ENCODE assay signal across 9 mouse cellular contexts in the genomic region with DNA sequence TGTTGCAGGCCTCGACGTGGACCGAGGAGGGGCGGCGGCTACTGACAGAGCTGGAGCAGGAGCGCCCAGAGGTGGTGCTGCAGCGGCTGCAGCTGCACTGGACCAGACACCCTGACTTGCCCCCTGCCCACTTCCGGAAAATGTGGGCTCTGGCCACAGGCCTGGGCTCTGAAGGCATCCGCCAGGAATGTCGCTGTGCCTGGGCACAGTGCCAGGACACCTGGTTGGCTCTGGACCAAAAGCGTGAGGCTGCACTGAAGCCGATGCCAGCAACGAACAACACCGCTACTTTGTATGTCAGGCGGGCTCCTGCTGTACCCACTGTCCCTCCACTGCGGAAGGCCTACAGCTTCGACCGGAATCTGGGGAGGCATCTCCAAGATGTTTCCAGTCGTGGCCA. TPM values are rescaled to one million over a fixed set of nuclear protein-coding genes. Genes with fewer than 3 reads are reported as not detected.
DNase-seq lines count a peak whose midpoint lies in the region; ATAC-seq and TF ChIP-seq lines count a peak whose summit lies in the region.
"Had no signal": no experiment of that assay in that cellular context is flagged by ENCODE, and none has a peak within 500 bp of the region (broad histone marks: within the 10 kb centered on the region; RNA-seq: fewer than 3 reads in every experiment).

No protein-coding gene starts in this region.

- no peaks in the 10 kb centered on the region for H3K27me3 ChIP-seq in stomach, postnatal 0 days (ENCODE audit: control insufficient read depth, insufficient read depth, low read length)

- H3K4me2 ChIP-seq in stomach, postnatal 0 days (replicated peaks; ENCODE audit: low read depth): no peak overlapping the region

- H3K4me1 ChIP-seq in stomach, postnatal 0 days (replicated peaks; ENCODE audit: control insufficient read depth, insufficient read depth): no peaks in the 10 kb centered on the region

- no peak for TF ChIP-seq EP300 in stomach, postnatal 0 days (optimal IDR thresholded peaks at IDR 0.05)

- no peaks in the 10 kb centered on the region for H3K36me3 ChIP-seq in stomach, postnatal 0 days (ENCODE audit: control insufficient read depth, insufficient read depth, low read length)

- 0 out of 2 replicates have a peak, but pooled peaks have one; percentile 5 for ATAC-seq in common myeloid progenitor, adult 5-6 weeks (replicated peaks; ENCODE audit: low read depth, poor library complexity, severe bottlenecking)
- peak; percentile 30 for ATAC-seq in stomach, postnatal 0 days (ENCODE audit: low FRiP score, low TSS enrichment)
- ATAC-seq in erythroblast, adult 5-6 weeks (replicated peaks; ENCODE audit: low FRiP score, poor library complexity, severe bottlenecking): no peak

- H3K27ac ChIP-seq in stomach, postnatal 0 days (replicated peaks): no peak overlapping the region

- 39% methylated on average over 19 of the region's 19 CpGs for WGBS in stomach, postnatal 0 days

- DNase-seq in gastrocnemius, postnatal 10 days: peak; percentile 48
- DNase-seq in gastrocnemius, adult 18-20 months (ENCODE audit: low spot score): no peak
- peak; percentile 75 for DNase-seq in 416B (ENCODE audit: low read depth)
- DNase-seq in kidney, postnatal 14 days: peak; percentile 88
- peak; percentile 84 for DNase-seq in stomach, postnatal 0 days (ENCODE audit: low spot score)
- DNase-seq in c-Kit-positive CD71-positive TER-119-positive erythroid progenitor cells, embryonic 14.5 days (ENCODE audit: low spot score): no peak

- no peaks in the 10 kb centered on the region for H3K9me3 ChIP-seq in stomach, postnatal 0 days (ENCODE audit: control insufficient read depth, low read length)

- no peak overlapping the region for H3K9ac ChIP-seq in stomach, postnatal 0 days (ENCODE audit: low read length)

- TF ChIP-seq CTCF in stomach, postnatal 0 days (IDR thresholded peaks at IDR 0.05; ENCODE audit: low read depth): no peak

- H3K4me3 ChIP-seq in stomach, postnatal 0 days (ENCODE audit: low read depth, low read length): no peak overlapping the region

RNA-seq across cellular contexts. Expression of a gene that starts 5.6 kb away (rescaled TPM):
- total RNA-seq in gastrocnemius, postnatal 10 days (2021): under 1 TPM; 0.07 to 0.79 TPM
- total RNA-seq in gastrocnemius, adult 18-20 months (2021): under 1 TPM in 1 of 2 experiments, not detected in 1; 0.09 TPM
- total RNA-seq in common myeloid progenitor, adult 5-6 weeks (2017): not detected in 2 replicates
- polyA plus RNA-seq in stomach, postnatal 0 days (2015; fragmentation: Nextera tagmentation; extraction: Ambion mirVana): 0.05 and 0.10 TPM in 2 replicates
- not detected in 2 replicates for total RNA-seq in erythroblast, adult 5-6 weeks (2015; ENCODE audit: low replicate concordance)
- total RNA-seq in erythroblast, adult 5-6 weeks (2017; ENCODE audit: low replicate concordance): not detected in 2 replicates

RNA-seq across cellular contexts. Expression of a gene that starts 30.0 kb away (rescaled TPM):
- total RNA-seq in gastrocnemius, postnatal 10 days (2021): 1 to 10 TPM; 1.4 to 2.4 TPM
- under 1 TPM; 0.25 to 0.50 TPM for total RNA-seq in gastrocnemius, adult 18-20 months (2021)
- 0.10 and 0.46 TPM in 2 replicates for total RNA-seq in common myeloid progenitor, adult 5-6 weeks (2017)
- polyA plus RNA-seq in stomach, postnatal 0 days (2015; fragmentation: Nextera tagmentation; extraction: Ambion mirVana): 0.29 and 0.40 TPM in 2 replicates
- 1.7 TPM in 1 of 2 replicates, not detected in the other for total RNA-seq in erythroblast, adult 5-6 weeks (2015; ENCODE audit: low replicate concordance)
- not detected in 2 replicates for total RNA-seq in erythroblast, adult 5-6 weeks (2017; ENCODE audit: low replicate concordance)

RNA-seq across cellular contexts. Expression of a gene that starts 30.9 kb away (rescaled TPM):
- 10 to 100 TPM in 1 of 2 experiments, 1 to 10 TPM in 1; 8.9 to 14.7 TPM for total RNA-seq in gastrocnemius, postnatal 10 days (2021)
- 10 to 100 TPM; 19.7 to 26.1 TPM for total RNA-seq in gastrocnemius, adult 18-20 months (2021)
- 4.2 and 7.3 TPM in 2 replicates for total RNA-seq in common myeloid progenitor, adult 5-6 weeks (2017)
- polyA plus RNA-seq in stomach, postnatal 0 days (2015; fragmentation: Nextera tagmentation; extraction: Ambion mirVana): 0.63 and 0.93 TPM in 2 replicates
- total RNA-seq in erythroblast, adult 5-6 weeks (2015; ENCODE audit: low replicate concordance): 0.19 and 3.8 TPM in 2 replicates
- 0.56 and 1.0 TPM in 2 replicates for total RNA-seq in erythroblast, adult 5-6 weeks (2017; ENCODE audit: low replicate concordance)

RNA-seq across cellular contexts. Expression of a gene that starts 34.6 kb away (rescaled TPM):
- under 1 TPM in 1 of 2 experiments, not detected in 1; 0.07 TPM for total RNA-seq in gastrocnemius, postnatal 10 days (2021)
- total RNA-seq in gastrocnemius, adult 18-20 months (2021): under 1 TPM in 1 of 2 experiments, not detected in 1; 0.21 TPM
- total RNA-seq in common myeloid progenitor, adult 5-6 weeks (2017): not detected in 2 replicates
- not detected in 2 replicates for polyA plus RNA-seq in stomach, postnatal 0 days (2015; fragmentation: Nextera tagmentation; extraction: Ambion mirVana)
- total RNA-seq in erythroblast, adult 5-6 weeks (2015; ENCODE audit: low replicate concordance): not detected in 2 replicates
- total RNA-seq in erythroblast, adult 5-6 weeks (2017; ENCODE audit: low replicate concordance): not detected in 2 replicates
- polyA plus RNA-seq: neural tube, embryonic 11.5 days had no signal

RNA-seq across cellular contexts. Expression of a gene that starts 34.7 kb away (rescaled TPM):
- 1 to 10 TPM in 1 of 2 experiments, under 1 TPM in 1; 0.93 to 1.1 TPM for total RNA-seq in gastrocnemius, postnatal 10 days (2021)
- total RNA-seq in gastrocnemius, adult 18-20 months (2021): under 1 TPM; 0.41 to 0.64 TPM
- 0.69 and 1.5 TPM in 2 replicates for total RNA-seq in common myeloid progenitor, adult 5-6 weeks (2017)
- polyA plus RNA-seq in stomach, postnatal 0 days (2015; fragmentation: Nextera tagmentation; extraction: Ambion mirVana): 0.08 and 0.19 TPM in 2 replicates
- 0.96 TPM in 1 of 2 replicates, not detected in the other for total RNA-seq in erythroblast, adult 5-6 weeks (2015; ENCODE audit: low replicate concordance)
- 0.56 and 0.85 TPM in 2 replicates for total RNA-seq in erythroblast, adult 5-6 weeks (2017; ENCODE audit: low replicate concordance)

Comparison
In these comparisons a context has a peak if more than half of its experiments do, and no peak if none do; other contexts are left out.
1. DNase-seq: peak in gastrocnemius, postnatal 10 days (single experiment), 416B (single experiment), kidney, postnatal 14 days (single experiment) and stomach, postnatal 0 days (single experiment); none in gastrocnemius, adult 18-20 months (single experiment) and c-Kit-positive CD71-positive TER-119-positive erythroid progenitor cells, embryonic 14.5 days (single experiment).